Mouse (Mus musculus): ENCODE measurements around the gene Dnah7a.
"Not testable (repeated sequence)": the region's sequence is repeated elsewhere in the genome, so short reads cannot be mapped to it uniquely, and the experiment has no call there.

Gene Dnah7a

GRCm38 (mm10) chr1:53706431-53707361 lies at the start of gene Dnah7a:
Dnah7a (minus strand) TSS chr1:53706784.
- DNase-seq (ENCODE audit: low read depth, low spot score): no peak

- DNase-seq (ENCODE audit: low read depth, low spot score): not testable (repeated sequence)
Measured at GRCm38 (mm10) chr1:53753501-53753900, 46.9 kb upstream of the Dnah7a start.

- no peak for DNase-seq (ENCODE audit: low read depth, low spot score)
Measured at GRCm38 (mm10) chr1:53751144-53751543, 44.6 kb upstream of the Dnah7a start.

- DNase-seq (ENCODE audit: low read depth, low spot score): not testable (repeated sequence)
Measured at GRCm38 (mm10) chr1:53750697-53751096, 44.1 kb upstream of the Dnah7a start.

- not testable (repeated sequence) for DNase-seq (ENCODE audit: low read depth, low spot score)
Measured at GRCm38 (mm10) chr1:53749881-53750385, 43.3 kb upstream of the Dnah7a start.

GRCm38 (mm10) chr1:53748571-53748970 lies 42.0 kb upstream of the Dnah7a start:
- DNase-seq (ENCODE audit: low read depth, low spot score): no peak

GRCm38 (mm10) chr1:53746001-53746400 lies 39.4 kb upstream of the Dnah7a start:
- no peak for DNase-seq (ENCODE audit: low read depth, low spot score)

GRCm38 (mm10) chr1:53741742-53742458 lies 35.3 kb upstream of the Dnah7a start:
- no peak for DNase-seq (ENCODE audit: low read depth, low spot score)

- DNase-seq (ENCODE audit: low read depth, low spot score): no peak
Measured at GRCm38 (mm10) chr1:53740777-53741336, 34.3 kb upstream of the Dnah7a start.

GRCm38 (mm10) chr1:53740077-53740776 lies 33.6 kb upstream of the Dnah7a start:
- not testable (repeated sequence) for DNase-seq (ENCODE audit: low read depth, low spot score)

GRCm38 (mm10) chr1:53736583-53736982 lies 30.0 kb upstream of the Dnah7a start:
- DNase-seq (ENCODE audit: low read depth, low spot score): no peak

- DNase-seq (ENCODE audit: low read depth, low spot score): no peak
Measured at GRCm38 (mm10) chr1:53728489-53729225, 22.1 kb upstream of the Dnah7a start.

GRCm38 (mm10) chr1:53726883-53727282 lies 20.3 kb upstream of the Dnah7a start:
- no peak for DNase-seq (ENCODE audit: low read depth, low spot score)

- DNase-seq (ENCODE audit: low read depth, low spot score): no peak
Measured at GRCm38 (mm10) chr1:53721353-53721752, 14.8 kb upstream of the Dnah7a start.

GRCm38 (mm10) chr1:53720601-53721351 lies 14.2 kb upstream of the Dnah7a start:
- no peak for DNase-seq (ENCODE audit: low read depth, low spot score)

- no peak for DNase-seq (ENCODE audit: low read depth, low spot score)
Measured at GRCm38 (mm10) chr1:53715966-53716515, 9.5 kb upstream of the Dnah7a start.

GRCm38 (mm10) chr1:53715446-53715845 lies 8.9 kb upstream of the Dnah7a start:
- DNase-seq (ENCODE audit: low read depth, low spot score): peak; percentile 24

GRCm38 (mm10) chr1:53713383-53713782 lies 6.8 kb upstream of the Dnah7a start:
- not testable (repeated sequence) for DNase-seq (ENCODE audit: low read depth, low spot score)

GRCm38 (mm10) chr1:53711069-53711468 lies 4.5 kb upstream of the Dnah7a start:
- DNase-seq (ENCODE audit: low read depth, low spot score): no peak

- DNase-seq (ENCODE audit: low read depth, low spot score): not testable (repeated sequence)
Measured at GRCm38 (mm10) chr1:53709602-53710001, 3.0 kb upstream of the Dnah7a start.
